Mouse (Mus musculus) midbrain, embryonic 13.5 days (tissue): ENCODE results near the gene Srsf11. TPM values are rescaled to one million over a fixed set of nuclear protein-coding genes. Genes with fewer than 3 reads are reported as not detected.

Source experiments
- ATAC-seq: fragments of 200-750 bp; cut with Nextera tagmentation; 2 replicates; pipeline ENCODE4 v1.8.0; 2017; ENCODE audit warnings: mild to moderate bottlenecking, moderate TSS enrichment, moderate library complexity
- H3K27ac ChIP-seq: fragments of 300-500 bp; sonication (generic); 2 replicates; pipeline ENCODE4 v1.5.1; 2015; ENCODE audit warnings: inconsistent platforms, mild to moderate bottlenecking, moderate library complexity
- H3K27me3 ChIP-seq: fragments of 300-500 bp; sonication (generic); 2 replicates; pipeline ENCODE4 v1.6.1; 2015; ENCODE audit warnings: mild to moderate bottlenecking, inconsistent platforms
- H3K36me3 ChIP-seq: fragments of 300-500 bp; sonication (generic); 2 replicates; pipeline ENCODE4 v1.6.1; 2015; ENCODE audit warnings: mild to moderate bottlenecking, inconsistent platforms
- H3K4me1 ChIP-seq: fragments of 300-500 bp; sonication (generic); replicated peaks from 2 replicates; pipeline ENCODE4 v1.6.1; 2015; ENCODE audit warnings: inconsistent platforms
- H3K4me2 ChIP-seq: fragments of 300-500 bp; sonication (generic); replicated peaks from 2 replicates; pipeline ENCODE4 v1.6.1; 2015; ENCODE audit warnings: moderate library complexity, mild to moderate bottlenecking, inconsistent platforms
- H3K4me3 ChIP-seq: fragments of 300-500 bp; sonication (generic); replicated peaks from 2 replicates; pipeline ENCODE4 v1.5.1; 2015; ENCODE audit warnings: mild to moderate bottlenecking, inconsistent platforms
- H3K9ac ChIP-seq: fragments of 300-500 bp; sonication (generic); replicated peaks from 2 replicates; pipeline ENCODE4 v1.6.1; 2015; ENCODE audit warnings: mild to moderate bottlenecking, inconsistent platforms
- H3K9me3 ChIP-seq: fragments of 300-500 bp; sonication (generic); 2 replicates; pipeline ENCODE4 v1.6.1; 2016; ENCODE audit warnings: mild to moderate bottlenecking, inconsistent platforms
- WGBS: fragments of 180-500 bp; shearing (Covaris S2); methylation state at CpG from one replicate; pipeline ENCODE4 v1.1.7; 2015; 5-methylcytosine and 5-hydroxymethylcytosine counted together
- polyA plus RNA-seq: library from polyadenylated mRNA; unstranded; fragments of >200 nt; fragmentation: Nextera tagmentation; extraction: Ambion mirVana; gene quantifications from 2 replicates; pipeline ENCODE4 v1.2.1, GENCODE M21; 2015

The Srsf11 gene
- polyA plus RNA-seq, 1 experiment from 2014 or later, result 336 TPM

DNA sequence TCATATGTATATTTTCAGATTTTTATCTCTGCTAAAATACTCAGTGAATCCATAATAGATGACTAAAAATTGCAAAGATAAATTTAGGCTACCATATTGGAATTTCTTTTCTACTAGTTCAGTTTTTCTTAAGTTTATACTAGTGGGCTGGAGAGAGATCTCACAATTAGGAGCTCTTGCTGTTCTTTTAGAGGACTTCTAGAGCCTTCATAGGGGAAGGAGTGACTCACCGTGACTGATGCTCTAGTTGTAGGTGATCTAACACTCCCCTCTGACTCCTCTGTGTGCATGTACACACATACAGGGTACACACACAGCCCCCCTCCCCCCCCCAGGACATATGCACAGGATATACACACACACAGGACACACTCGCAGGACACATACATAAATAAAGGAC lies 65.3 kb downstream of the Srsf11 start:
- 94% methylated on average over 2 of the region's 2 CpGs for WGBS
- Histone ChIP-seq H3K9me3 (no peaks in the 10 kb centered on the region), H3K36me3 (peaks cover 5% of the 10 kb centered on the region), H3K4me3 (no peak overlapping the region), H3K9ac (no peak overlapping the region), H3K27me3 (no peaks in the 10 kb centered on the region), H3K4me2 (no peak overlapping the region), H3K27ac (no peak overlapping the region), H3K4me1 (no peaks in the 10 kb centered on the region)
- no peak for ATAC-seq

Other genes starting within 250 kb of the Srsf11 start
- 4.0 and 4.4 TPM in 2 replicates for gene Cth, start 111.6 kb downstream of the Srsf11 start, polyA plus RNA-seq
- 21.3 and 22.3 TPM in 2 replicates for gene Ankrd13c, start 89.4 kb downstream of the Srsf11 start, polyA plus RNA-seq
- 56.8 and 68.4 TPM in 2 replicates for gene Lrrc40, start within 50 bp of the Srsf11 start, polyA plus RNA-seq